Mouse (Mus musculus) heart, adult 2 months (tissue): ENCODE results near the gene Rassf2. TPM values are rescaled to one million over a fixed set of nuclear protein-coding genes. Genes with fewer than 3 reads are reported as not detected.

Source experiments
- DNase-seq, 2 experiments: peaks; one replicate each; pipeline ENCODE4 v3.0.0; 2021
- H3K27ac ChIP-seq: fragments of 200-600 bp; 2 replicates; pipeline ENCODE4 v1.8.1; 2022
- H3K27me3 ChIP-seq: fragments of 200-500 bp; 2 replicates; pipeline ENCODE4 v1.6.1; 2012; ENCODE audit warnings: mild to moderate bottlenecking, low read length, inconsistent platforms, mixed read lengths; ENCODE audit not compliant: control insufficient read depth, insufficient read depth
- H3K36me3 ChIP-seq: fragments of 200-500 bp; 2 replicates; pipeline ENCODE4 v1.6.1; 2012; ENCODE audit warnings: low read length, inconsistent platforms; ENCODE audit not compliant: control insufficient read depth, insufficient read depth
- H3K4me1 ChIP-seq: fragments of 200-500 bp; 2 replicates; pipeline ENCODE4 v1.6.1; 2011; ENCODE audit warnings: low read length; ENCODE audit not compliant: control insufficient read depth, insufficient read depth
- H3K4me3 ChIP-seq: fragments of 200-600 bp; 2 replicates; pipeline ENCODE4 v1.8.1; 2022
- H3K79me2 ChIP-seq: fragments of 200-500 bp; replicated peaks from 2 replicates; pipeline ENCODE4 v1.6.1; 2012; ENCODE audit warnings: mild to moderate bottlenecking, inconsistent platforms, low read length, moderate library complexity, mixed read lengths; ENCODE audit not compliant: control insufficient read depth, insufficient read depth
- H3K9ac ChIP-seq: fragments of 200-500 bp; 2 replicates; pipeline ENCODE4 v1.6.1; 2012; ENCODE audit warnings: low read depth, mild to moderate bottlenecking, control low read depth, inconsistent platforms, low read length, mixed read lengths
- CTCF ChIP-seq: fragments of 200-600 bp; IDR thresholded peaks from 2 replicates; pipeline ENCODE4 v1.8.1; 2022; ENCODE audit warnings: antibody characterized with exemption, mild to moderate bottlenecking, moderate library complexity
- EP300 ChIP-seq: fragments of 200-500 bp; IDR thresholded peaks from 2 replicates; pipeline ENCODE4 v1.6.1; 2011; ENCODE audit warnings: low read depth, low read length, control low read depth; ENCODE audit not compliant: insufficient read depth
- POLR2A ChIP-seq: fragments of 200-500 bp; IDR thresholded peaks from 2 replicates; pipeline ENCODE4 v1.6.1; 2011; ENCODE audit warnings: mild to moderate bottlenecking, low read depth, low read length, control low read depth; ENCODE audit not compliant: insufficient read depth
- WGBS: fragments of 180-500 bp; shearing (Covaris S2); methylation state at CpG from one replicate; pipeline ENCODE4 v1.1.7; 2018; 5-methylcytosine and 5-hydroxymethylcytosine counted together
- intact Hi-C: fragments of 180-260 bp; cut with DNase I; formaldehyde crosslinking; loops from one replicate; pipeline ENCODE4 v1.15.1; 2025
- polyA plus RNA-seq: library from polyadenylated mRNA; depleted of rRNA; stranded (reverse); fragments of >200 nt; gene quantifications from 2 replicates; pipeline ENCODE4 v1.2.3, GENCODE M21; 2012
- total RNA-seq, 2 experiments: library from RNA; stranded (reverse); gene quantifications; 2 replicates each; pipeline ENCODE4 v1.2.3; 2021

Rassf2 gene
- total and polyA plus RNA-seq, 3 experiments = 6.0 to 11.5 (median 6.8) TPM

DNA sequence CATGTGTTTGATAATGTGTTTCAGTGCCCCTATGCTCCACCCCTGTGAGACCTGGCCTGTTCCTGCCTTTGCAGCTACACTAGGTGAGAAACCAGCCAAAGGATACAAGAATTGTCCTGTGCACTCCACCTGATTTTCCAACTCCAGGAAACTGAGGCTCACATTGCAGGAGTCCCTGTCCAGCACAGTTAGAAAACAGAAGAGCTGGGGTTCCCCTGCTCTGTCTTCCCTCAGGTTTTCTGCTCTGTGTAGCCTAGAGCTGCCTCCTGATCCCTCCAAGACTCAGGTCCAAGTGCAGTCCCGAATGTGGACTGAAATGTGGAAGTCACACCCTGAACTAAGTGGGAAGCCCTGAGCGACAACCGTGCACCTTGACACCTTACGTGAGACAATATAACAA, 76.3 kb downstream of the Rassf2 start:
- intact Hi-C loops = loop anchor here (5.0 kb wide), 1 partner anchor 46 kb away; the partner anchor contains the start of genes Prn and Prnp
- H3K27me3 ChIP-seq = no peaks in the 10 kb centered on the region
- no peak overlapping the region for H3K9ac ChIP-seq
- H3K27ac ChIP-seq = no peak overlapping the region
- DNase-seq = no peak
- H3K4me3 ChIP-seq = no peak overlapping the region
- no peaks in the 10 kb centered on the region for H3K79me2 ChIP-seq
- TF ChIP-seq CTCF = no peak
- TF ChIP-seq EP300 = no peak
- no peak for TF ChIP-seq POLR2A
- 82% methylated on average over 4 of the region's 4 CpGs for WGBS
- peaks cover 11% of the 10 kb centered on the region for H3K4me1 ChIP-seq
- no peaks in the 10 kb centered on the region for H3K36me3 ChIP-seq

DNA sequence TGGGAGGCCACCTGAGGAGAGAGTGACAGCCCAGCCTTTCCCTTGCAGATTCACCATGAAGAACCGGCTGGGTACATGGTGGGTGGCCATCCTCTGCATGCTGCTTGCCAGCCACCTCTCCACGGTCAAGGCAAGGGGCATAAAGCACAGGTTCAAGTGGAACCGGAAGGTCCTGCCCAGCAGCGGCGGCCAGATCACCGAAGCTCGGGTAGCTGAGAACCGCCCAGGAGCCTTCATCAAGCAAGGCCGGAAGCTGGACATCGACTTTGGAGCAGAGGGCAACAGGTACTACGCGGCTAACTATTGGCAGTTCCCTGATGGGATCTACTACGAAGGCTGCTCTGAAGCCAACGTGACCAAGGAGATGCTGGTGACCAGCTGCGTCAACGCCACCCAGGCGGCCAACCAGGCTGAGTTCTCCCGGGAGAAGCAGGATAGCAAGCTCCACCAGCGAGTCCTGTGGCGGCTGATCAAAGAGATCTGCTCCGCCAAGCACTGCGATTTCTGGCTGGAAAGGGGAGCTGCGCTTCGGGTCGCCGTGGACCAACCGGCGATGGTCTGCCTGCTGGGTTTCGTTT, 77.0 kb downstream of the Rassf2 start:
- H3K36me3 ChIP-seq = no peaks in the 10 kb centered on the region
- H3K79me2 ChIP-seq = no peaks in the 10 kb centered on the region
- H3K4me1 ChIP-seq = peaks cover 11% of the 10 kb centered on the region
- no peak for DNase-seq
- H3K4me3 ChIP-seq = peak overlapping the region; percentile 26
- H3K9ac ChIP-seq = 0 out of 2 replicates have a peak overlapping the region, but pooled peaks have one; percentile 8
- intact Hi-C loops = loop anchor here (5.0 kb wide), 1 partner anchor 46 kb away; the partner anchor contains the start of genes Prn and Prnp
- H3K27me3 ChIP-seq = no peaks in the 10 kb centered on the region
- TF ChIP-seq CTCF (no peak), EP300 (no peak), POLR2A (no peak)
- 25% methylated on average over 29 of the region's 29 CpGs for WGBS
- no peak overlapping the region for H3K27ac ChIP-seq

DNA sequence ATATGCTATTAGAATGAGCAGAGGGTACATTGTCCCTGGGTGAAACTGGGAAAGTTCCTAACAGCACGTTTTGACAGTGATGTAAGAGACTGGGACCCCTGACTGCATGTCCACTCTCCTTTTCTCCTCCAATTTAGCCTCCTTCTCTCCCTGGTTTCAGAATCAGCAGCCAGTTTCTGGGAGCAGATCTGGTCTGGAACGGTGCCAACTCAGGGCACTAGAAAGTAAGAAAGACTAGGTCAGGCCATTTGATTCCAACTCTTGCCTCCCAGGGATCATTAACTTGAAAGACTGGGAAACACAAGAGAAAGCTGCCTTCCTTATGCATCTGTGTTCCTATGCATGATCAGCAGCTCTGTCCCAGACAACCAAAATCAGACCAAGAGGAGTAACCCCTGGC, 77.6 kb downstream of the Rassf2 start:
- Histone ChIP-seq H3K36me3 (no peaks in the 10 kb centered on the region), H3K79me2 (no peaks in the 10 kb centered on the region), H3K4me1 (peaks cover 7% of the 10 kb centered on the region), H3K9ac (no peak overlapping the region), H3K4me3 (no peak overlapping the region), H3K27me3 (no peaks in the 10 kb centered on the region), H3K27ac (no peak overlapping the region)
- no peak for DNase-seq
- whole genome bisulfite sequencing = 34% methylated on average over 2 of the region's 2 CpGs
- intact Hi-C loops = loop anchor here (5.0 kb wide), 1 partner anchor 45 kb away; the partner anchor contains the start of genes Prn and Prnp
- no peak for TF ChIP-seq POLR2A
- TF ChIP-seq EP300 = no peak
- no peak for TF ChIP-seq CTCF

DNA sequence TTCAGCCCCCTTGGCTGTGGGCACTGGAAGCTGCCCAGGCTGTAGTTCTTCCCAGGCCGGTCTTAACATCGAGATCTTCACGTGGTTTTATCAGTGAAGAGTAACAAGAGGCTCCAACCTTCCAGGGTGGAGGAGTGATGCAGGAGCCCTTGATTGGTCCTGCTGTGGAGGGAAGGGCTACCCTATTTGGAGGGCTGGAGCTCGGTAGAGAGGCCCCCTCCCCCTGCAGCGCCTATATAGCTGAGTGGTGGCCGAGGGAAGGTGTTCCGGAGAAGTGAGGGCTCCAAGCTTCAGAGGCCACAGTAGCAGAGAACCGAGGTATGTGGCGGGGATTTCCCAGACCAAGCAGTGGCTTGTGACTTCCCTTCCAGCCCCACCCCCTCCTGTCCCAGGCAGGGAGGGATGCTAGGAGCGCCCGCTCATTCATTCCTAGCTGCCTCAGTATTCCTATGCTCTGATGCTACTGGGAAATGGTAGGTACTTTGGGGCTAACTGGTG, 79.4 kb downstream of the Rassf2 start, which contains the start of gene Prnd:
Gene Prnd, plus strand, starts transcription at position 264 of the 498 bp plus-strand sequence.
- TF ChIP-seq CTCF (no peak), EP300 (no peak), POLR2A (no peak)
- DNase-seq = no peak

DNA sequence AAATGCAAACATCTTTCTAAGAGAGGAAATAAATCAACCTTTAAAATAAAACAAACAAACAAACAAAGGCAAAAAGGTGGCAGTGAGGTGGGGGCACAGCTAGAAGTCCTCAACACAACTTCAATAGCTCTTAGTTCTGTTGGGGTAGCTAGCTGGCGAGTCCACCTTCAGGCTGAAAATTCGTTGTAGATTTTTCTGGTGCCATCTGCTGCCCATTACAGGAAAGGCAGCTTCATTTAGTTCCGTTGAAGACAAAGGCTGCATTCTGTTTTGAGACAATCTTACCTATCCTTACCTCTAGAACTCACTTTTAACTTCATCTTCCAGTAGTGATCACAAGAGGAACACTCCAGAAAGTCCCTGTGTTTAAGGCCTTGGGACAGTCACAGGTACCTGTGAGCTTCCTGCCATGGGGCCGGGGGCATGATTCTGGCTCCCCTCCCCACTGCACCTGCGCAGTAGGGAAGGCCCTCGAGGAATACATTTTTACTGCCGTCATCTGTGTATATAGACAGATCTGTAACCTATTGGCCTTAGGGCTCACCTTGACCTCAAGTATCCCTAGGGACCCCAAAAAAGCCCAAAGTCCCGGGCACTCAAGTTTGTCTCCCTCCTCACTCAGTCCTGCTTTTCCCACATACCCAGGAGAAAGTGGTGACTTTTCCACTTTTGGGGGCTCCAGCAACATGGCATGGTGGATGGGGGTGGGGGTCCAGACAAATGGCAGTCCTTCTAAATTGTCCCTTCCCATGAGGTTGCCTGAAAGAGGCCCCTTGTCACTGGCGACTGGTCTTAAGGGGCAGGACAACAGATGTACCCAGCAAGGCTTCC, 80.1 kb downstream of the Rassf2 start:
- Histone ChIP-seq H3K36me3 (no peaks in the 10 kb centered on the region), H3K79me2 (no peaks in the 10 kb centered on the region), H3K9ac (no peak overlapping the region), H3K4me3 (no peak overlapping the region), H3K27me3 (no peaks in the 10 kb centered on the region), H3K27ac (no peak overlapping the region), H3K4me1 (peaks cover 6% of the 10 kb centered on the region; the same call in 1 of the 2 replicates)
- TF ChIP-seq CTCF (peak; percentile 83), POLR2A (no peak)
- intact Hi-C loops = loop anchor here (1.0 to 10.0 kb wide), 4 partner anchors 43 to 395 kb away; partner anchors contain the start of genes Prn and Prnp
- DNase-seq = peak; percentile 36 to 62
- whole genome bisulfite sequencing = 50% methylated on average over 9 of the region's 9 CpGs

More for the DNA sequence above, 79.4 kb downstream of the Rassf2 start, which contains the start of gene Prnd:
- Histone ChIP-seq H3K79me2 (no peaks in the 10 kb centered on the region), H3K4me3 (no peak within 1 kb of the TSS), H3K4me1 (peaks cover 6% of the 10 kb centered on the region; the same call in 1 of the 2 replicates), H3K27ac (no peak within 1 kb of the TSS), H3K9ac (no peak within 1 kb of the TSS), H3K27me3 (no peaks in the 10 kb centered on the region), H3K36me3 (no peaks in the 10 kb centered on the region)
- intact Hi-C loops = loop anchor here (5.0 kb wide), 1 partner anchor 43 kb away; the partner anchor contains the start of genes Prn and Prnp
- WGBS = 15% methylated on average over 11 of the region's 11 CpGs
